In genomic region chr6:6004756-6005485, GRCm38 (mm10) we compare ENCODE assay signal across 10 mouse cellular contexts.
DNase-seq lines count a peak whose midpoint lies in the region; ATAC-seq and TF ChIP-seq lines count a peak whose summit lies in the region.
"Had no signal": no experiment of that assay in that cellular context is flagged by ENCODE, and none has a peak within 500 bp of the region (broad histone marks: within the 10 kb centered on the region; RNA-seq: fewer than 3 reads in every experiment).

No protein-coding gene starts in this region.

- peak overlapping the region; percentile 61; the same call in 1 of the 2 replicates for H3K4me3 ChIP-seq in forebrain, embryonic 10.5 days
- no peak overlapping the region for H3K4me3 ChIP-seq in forebrain, embryonic 12.5 days (replicated peaks)
- H3K4me3 ChIP-seq in lung, embryonic 14.5 days (ENCODE audit: low read depth, low read length): no peak overlapping the region
- H3K4me3 ChIP-seq in stomach, embryonic 15.5 days (replicated peaks): 0 out of 2 replicates have a peak overlapping the region, but pooled peaks have one; percentile 3

- H3K4me2 ChIP-seq in forebrain, embryonic 12.5 days: no peak overlapping the region
- peak overlapping the region; percentile 40 for H3K4me2 ChIP-seq in lung, embryonic 14.5 days
- H3K4me2 ChIP-seq in stomach, embryonic 15.5 days: 0 out of 2 replicates have a peak overlapping the region, but pooled peaks have one; percentile 3

- H3K9ac ChIP-seq in forebrain, embryonic 12.5 days: no peak overlapping the region
- H3K9ac ChIP-seq in lung, embryonic 14.5 days: no peak overlapping the region
- no peak overlapping the region for H3K9ac ChIP-seq in stomach, embryonic 15.5 days

- no peak overlapping the region for H3K27ac ChIP-seq in forebrain, embryonic 10.5 days
- H3K27ac ChIP-seq in forebrain, embryonic 12.5 days: no peak overlapping the region
- no peak overlapping the region for H3K27ac ChIP-seq in lung, embryonic 14.5 days (ENCODE audit: low read depth)
- H3K27ac ChIP-seq in stomach, embryonic 15.5 days: no peak overlapping the region
- H3K27ac ChIP-seq: hindbrain, embryonic 12.5 days had no signal

- no peak for TF ChIP-seq CTCF in lung, embryonic 14.5 days (IDR thresholded peaks at IDR 0.05; ENCODE audit: low read depth)

- H3K9me3 ChIP-seq in forebrain, embryonic 10.5 days: no peaks in the 10 kb centered on the region
- no peaks in the 10 kb centered on the region for H3K9me3 ChIP-seq in forebrain, embryonic 12.5 days
- H3K9me3 ChIP-seq in lung, embryonic 14.5 days (ENCODE audit: low read depth, low read length): no peaks in the 10 kb centered on the region
- no peaks in the 10 kb centered on the region for H3K9me3 ChIP-seq in stomach, embryonic 15.5 days
- H3K9me3 ChIP-seq: hindbrain, embryonic 12.5 days had no signal

- no peaks in the 10 kb centered on the region for H3K36me3 ChIP-seq in forebrain, embryonic 10.5 days (replicated peaks)
- no peaks in the 10 kb centered on the region for H3K36me3 ChIP-seq in forebrain, embryonic 12.5 days (replicated peaks)
- H3K36me3 ChIP-seq in lung, embryonic 14.5 days (ENCODE audit: insufficient read depth): no peaks in the 10 kb centered on the region
- H3K36me3 ChIP-seq in stomach, embryonic 15.5 days: no peaks in the 10 kb centered on the region
- H3K36me3 ChIP-seq: hindbrain, embryonic 12.5 days had no signal

- no peak for DNase-seq in forebrain, embryonic 10.5 days (ENCODE audit: extremely low spot score, low spot score)
- DNase-seq in lung, embryonic 14.5 days: no peak
- no peak for DNase-seq in lung, postnatal 10 days
- peak; percentile 16 for DNase-seq in induced T-regulatory cell, adult 2 months (ENCODE audit: low read depth)
- DNase-seq in adrenal gland, adult 8-10 months: no peak
- no peak for DNase-seq in right cerebral cortex, postnatal 25 days

- no peak; the same call in 1 of the 2 replicates for ATAC-seq in forebrain, embryonic 12.5 days (ENCODE audit: low FRiP score)
- no peak for ATAC-seq in lung, embryonic 14.5 days (ENCODE audit: insufficient read depth)
- no peak for ATAC-seq in stomach, embryonic 15.5 days (ENCODE audit: insufficient read depth, low FRiP score, low read depth)
- ATAC-seq: activated CD4-positive, CD25-positive, alpha-beta regulatory T cell, adult 4 months had no signal

- peaks cover 14% of the 10 kb centered on the region for H3K27me3 ChIP-seq in forebrain, embryonic 10.5 days (ENCODE audit: poor library complexity, severe bottlenecking)
- no peaks in the 10 kb centered on the region for H3K27me3 ChIP-seq in forebrain, embryonic 12.5 days
- 0 out of 2 replicates have a peak, but pooled peaks cover 4% of the 10 kb centered on the region for H3K27me3 ChIP-seq in lung, embryonic 14.5 days (ENCODE audit: insufficient read depth, low read length)
- no peaks in the 10 kb centered on the region for H3K27me3 ChIP-seq in stomach, embryonic 15.5 days (replicated peaks)

- H3K4me1 ChIP-seq in forebrain, embryonic 10.5 days: peaks cover 15% of the 10 kb centered on the region
- H3K4me1 ChIP-seq in forebrain, embryonic 12.5 days: peaks cover 12% of the 10 kb centered on the region
- no peaks in the 10 kb centered on the region for H3K4me1 ChIP-seq in lung, embryonic 14.5 days (ENCODE audit: insufficient read depth)
- no peaks in the 10 kb centered on the region for H3K4me1 ChIP-seq in stomach, embryonic 15.5 days

- 78% methylated on average over 12 of the region's 12 CpGs for WGBS in forebrain, embryonic 10.5 days
- 56% methylated on average over 12 of the region's 12 CpGs for WGBS in forebrain, embryonic 12.5 days
- 27% methylated on average over 12 of the region's 12 CpGs for WGBS in lung, embryonic 14.5 days
- 47% methylated on average over 12 of the region's 12 CpGs for WGBS in stomach, embryonic 15.5 days

Comparison
In these comparisons a context has a peak if more than half of its experiments do, and no peak if none do; other contexts are left out.
1. H3K4me3 ChIP-seq: peak in forebrain, embryonic 10.5 days (single experiment) and stomach, embryonic 15.5 days (single experiment); none in forebrain, embryonic 12.5 days (single experiment) and lung, embryonic 14.5 days (single experiment).